Mouse (Mus musculus): ENCODE measurements around the gene Adamtsl5.

GRCm38 (mm10) chr10:80339941-80340750, 8.1 kb downstream of the Adamtsl5 start:
- TF ChIP-seq CTCF (IDR thresholded peaks at IDR 0.05; ENCODE audit: low read depth) (peak; percentile 92), EP300 (IDR thresholded peaks at IDR 0.05; ENCODE audit: low read depth) (no peak)

Measured in heart, postnatal 0 days (tissue).